Mouse (Mus musculus) midbrain, postnatal 0 days (tissue): ENCODE measurements at regions not wholly inside any gene's neighbourhood (a gene's known extent, or its start where the extent isn't known, plus 50 kb on each side); places are given as distances from the start of the nearest gene placed in this dataset.
A peak's percentile ranks its signal among the peaks of the same experiment; 100 is the strongest.

Source experiments
- ATAC-seq: fragments of 200-750 bp; cut with Nextera tagmentation; 2 replicates; pipeline ENCODE4 v1.8.0; 2017; ENCODE audit warnings: moderate number of reproducible peaks, mild to moderate bottlenecking, moderate TSS enrichment, moderate library complexity; ENCODE audit not compliant: low FRiP score
- DNase-seq: peaks from one replicate; pipeline ENCODE4 v3.0.0-alpha.2; 2015; ENCODE audit warnings: low spot score
- H3K27ac ChIP-seq: fragments of 300-500 bp; sonication (generic); 2 replicates; pipeline ENCODE4 v1.5.1; 2014; ENCODE audit warnings: low read depth, mild to moderate bottlenecking, low read length, mixed read lengths
- H3K27me3 ChIP-seq: fragments of 300-500 bp; sonication (generic); 2 replicates; pipeline ENCODE4 v1.6.1; 2014; ENCODE audit warnings: low read length, control low read depth, mixed read lengths; ENCODE audit not compliant: insufficient read depth
- H3K36me3 ChIP-seq: fragments of 300-500 bp; sonication (generic); 2 replicates; pipeline ENCODE4 v1.6.1; 2014; ENCODE audit warnings: low read length, control low read depth, mixed read lengths; ENCODE audit not compliant: insufficient read depth
- H3K4me1 ChIP-seq: fragments of 300-500 bp; sonication (generic); 2 replicates; pipeline ENCODE4 v1.6.1; 2014; ENCODE audit warnings: mild to moderate bottlenecking, control low read depth, antibody characterized with exemption, low read length, mixed read lengths; ENCODE audit not compliant: insufficient read depth
- H3K4me2 ChIP-seq: fragments of 300-500 bp; sonication (generic); 2 replicates; pipeline ENCODE4 v1.6.1; 2014; ENCODE audit warnings: low read depth, mild to moderate bottlenecking, low read length, mixed read lengths; ENCODE audit not compliant: poor library complexity, severe bottlenecking
- H3K4me3 ChIP-seq: fragments of 300-500 bp; sonication (generic); 2 replicates; pipeline ENCODE4 v1.5.1; 2014; ENCODE audit warnings: low read depth, mild to moderate bottlenecking, low read length, moderate library complexity
- H3K9ac ChIP-seq: fragments of 300-500 bp; sonication (generic); replicated peaks from 2 replicates; pipeline ENCODE4 v1.6.1; 2014; ENCODE audit warnings: mild to moderate bottlenecking, low read length, moderate library complexity, mixed read lengths; ENCODE audit not compliant: poor library complexity, severe bottlenecking
- H3K9me3 ChIP-seq: fragments of 300-500 bp; sonication (generic); 2 replicates; pipeline ENCODE4 v1.6.1; 2016; ENCODE audit warnings: low read length, control low read depth
- CTCF ChIP-seq: IDR thresholded peaks from 2 replicates; pipeline ENCODE4 v1.5.1; 2016; ENCODE audit warnings: antibody characterized with exemption, mild to moderate bottlenecking
- WGBS: fragments of 180-500 bp; shearing (Covaris S2); extraction: QIAGEN DNeasy Blood & Tissue Kit; methylation state at CpG from one replicate; pipeline ENCODE4 v1.1.7; 2014; 5-methylcytosine and 5-hydroxymethylcytosine counted together

- Histone ChIP-seq H3K27ac (no peak overlapping the region), H3K4me3 (no peak overlapping the region), H3K27me3 (no peaks in the 10 kb centered on the region; the same call in 1 of the 2 replicates), H3K4me1 (no peaks in the 10 kb centered on the region), H3K9me3 (no peaks in the 10 kb centered on the region), H3K4me2 (no peak overlapping the region), H3K9ac (no peak overlapping the region), H3K36me3 (no peaks in the 10 kb centered on the region)
- WGBS = 86% methylated on average over 2 of the region's 2 CpGs
- DNase-seq (no peak), ATAC-seq (no peak)
- no peak for TF ChIP-seq CTCF
These were observed 269.6 kb upstream of the Trpc7 start for GRCm38 (mm10) chr13:57165367-57165766.

- no peak for TF ChIP-seq CTCF
- ATAC-seq = no peak
- Histone ChIP-seq H3K4me1 (no peaks in the 10 kb centered on the region), H3K9me3 (no peaks in the 10 kb centered on the region), H3K27me3 (no peaks in the 10 kb centered on the region), H3K4me2 (no peak overlapping the region), H3K27ac (no peak overlapping the region), H3K36me3 (no peaks in the 10 kb centered on the region), H3K4me3 (no peak overlapping the region), H3K9ac (no peak overlapping the region)
- DNase-seq = no peak
- 54% methylated on average over 5 of the region's 5 CpGs for WGBS
These were observed 257.0 kb upstream of the Trpc7 start for GRCm38 (mm10) chr13:57152787-57153186.

GRCm38 (mm10) chr13:57147623-57148022 lies 251.8 kb upstream of the Trpc7 start:
- Histone ChIP-seq H3K27me3 (no peaks in the 10 kb centered on the region), H3K4me3 (no peak overlapping the region), H3K9ac (no peak overlapping the region), H3K27ac (no peak overlapping the region), H3K4me2 (no peak overlapping the region), H3K9me3 (no peaks in the 10 kb centered on the region), H3K4me1 (peaks cover 2% of the 10 kb centered on the region; the same call in 1 of the 2 replicates), H3K36me3 (no peaks in the 10 kb centered on the region)
- TF ChIP-seq CTCF = no peak
- 75% methylated on average over 2 of the region's 2 CpGs for WGBS
- DNase-seq (no peak), ATAC-seq (no peak)

GRCm38 (mm10) chr13:57146708-57147107 lies 250.9 kb upstream of the Trpc7 start:
- no peak overlapping the region for H3K4me3 ChIP-seq
- ATAC-seq (no peak), DNase-seq (no peak)
- TF ChIP-seq CTCF = no peak
- H3K27me3 ChIP-seq = no peaks in the 10 kb centered on the region
- 32% methylated on average over 4 of the region's 4 CpGs for WGBS
- H3K9ac ChIP-seq = no peak overlapping the region
- no peaks in the 10 kb centered on the region for H3K36me3 ChIP-seq
- peaks cover 5% of the 10 kb centered on the region; the same call in 1 of the 2 replicates for H3K4me1 ChIP-seq
- H3K9me3 ChIP-seq = no peaks in the 10 kb centered on the region
- no peak overlapping the region for H3K27ac ChIP-seq
- H3K4me2 ChIP-seq = no peak overlapping the region

- H3K4me3 ChIP-seq = no peak overlapping the region
- no peak overlapping the region for H3K27ac ChIP-seq
- H3K27me3 ChIP-seq = no peaks in the 10 kb centered on the region
- ATAC-seq = no peak
- H3K36me3 ChIP-seq = no peaks in the 10 kb centered on the region
- 31% methylated on average over 2 of the region's 2 CpGs for WGBS
- no peak overlapping the region for H3K4me2 ChIP-seq
- TF ChIP-seq CTCF = no peak
- H3K9ac ChIP-seq = no peak overlapping the region
- peaks cover 5% of the 10 kb centered on the region; the same call in 1 of the 2 replicates for H3K4me1 ChIP-seq
- peak; percentile 28 for DNase-seq
- H3K9me3 ChIP-seq = no peaks in the 10 kb centered on the region
These were observed 250.0 kb upstream of the Trpc7 start for GRCm38 (mm10) chr13:57145782-57146181.

- Histone ChIP-seq H3K36me3 (no peaks in the 10 kb centered on the region), H3K4me3 (no peak overlapping the region), H3K9me3 (no peaks in the 10 kb centered on the region), H3K4me1 (peaks cover 5% of the 10 kb centered on the region; the same call in 1 of the 2 replicates), H3K27me3 (no peaks in the 10 kb centered on the region), H3K27ac (no peak overlapping the region), H3K4me2 (no peak overlapping the region), H3K9ac (no peak overlapping the region)
- 49% methylated on average over 5 of the region's 5 CpGs for WGBS
- DNase-seq = peak; percentile 32
- TF ChIP-seq CTCF = no peak
- no peak for ATAC-seq
These were observed 247.1 kb upstream of the Trpc7 start for GRCm38 (mm10) chr13:57142851-57143250.
